Mouse (Mus musculus): ENCODE measurements around the gene Cnnm2. TPM values are rescaled to one million over a fixed set of nuclear protein-coding genes. Genes with fewer than 3 reads are reported as not detected.

The Cnnm2 gene
- polyA plus RNA-seq, 1 experiment, result 5.5 TPM

- H3K4me3 ChIP-seq (ENCODE audit: extremely low read depth, insufficient read depth, insufficient read length), result no peak overlapping the region
- H3K4me1 ChIP-seq (ENCODE audit: control insufficient read depth, insufficient read depth, insufficient read length), result no peaks in the 10 kb centered on the region
- H3K27ac ChIP-seq (ENCODE audit: insufficient read depth, low read length), result no peak overlapping the region
- 90% methylated on average over 6 of the region's 6 CpGs for WGBS
- DNase-seq (ENCODE audit: low read depth in 1 of 2, low spot score in 2 of 2), result no peak
- H3K36me3 ChIP-seq (ENCODE audit: control insufficient read depth, insufficient read depth, low read length), result no peaks in the 10 kb centered on the region
- TF ChIP-seq CTCF (IDR thresholded peaks at IDR 0.05; ENCODE audit: extremely low read depth, insufficient read depth, insufficient read length, insufficient replicate concordance), result peak; percentile 1; the same call in 1 of the 2 replicates
- no peak for TF ChIP-seq POLR2A (IDR thresholded peaks at IDR 0.05; ENCODE audit: low read depth, low read length)
- H3K27me3 ChIP-seq (ENCODE audit: control insufficient read depth, insufficient read depth, low read length), result no peaks in the 10 kb centered on the region
Measured at GRCm38 (mm10) chr19:46804751-46805150, 43.4 kb downstream of the Cnnm2 start.

DNA sequence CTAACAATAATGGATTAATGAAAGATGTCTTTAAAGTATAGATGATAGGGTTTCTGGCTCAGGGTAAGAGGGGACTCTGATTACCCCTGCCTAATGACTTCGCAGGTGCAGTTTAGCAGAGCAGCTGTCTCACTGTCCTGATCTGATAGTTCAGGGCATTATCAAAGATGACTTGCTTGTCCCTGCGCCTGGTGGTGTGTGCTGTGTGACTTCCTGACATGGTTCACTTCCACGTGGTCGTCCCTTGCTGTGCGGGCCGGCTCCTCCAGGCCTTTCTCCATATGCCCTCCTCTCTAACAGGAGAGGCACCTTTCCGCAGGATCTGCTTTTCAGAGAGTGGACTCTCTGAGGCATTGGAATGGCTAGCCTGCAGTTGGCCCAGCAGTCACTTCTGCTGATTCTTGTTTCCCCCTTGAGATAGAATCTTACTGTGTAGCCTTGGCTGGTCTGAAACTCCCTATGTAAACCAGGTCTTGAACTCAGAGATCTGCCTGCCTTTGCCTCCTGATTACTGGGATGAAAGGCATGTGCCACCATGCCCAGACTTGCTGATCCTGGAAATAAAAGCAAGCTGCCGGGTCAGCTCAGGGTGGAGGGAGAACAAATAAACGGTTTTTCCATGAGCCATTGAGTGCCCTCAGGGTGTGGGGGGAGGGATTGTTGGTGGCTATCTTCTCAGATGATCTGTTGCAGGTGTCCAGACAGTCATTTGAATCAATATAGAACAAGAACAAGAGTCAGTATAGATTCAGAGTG lies 44.7 kb downstream of the Cnnm2 start:
- H3K27ac ChIP-seq (ENCODE audit: insufficient read depth, low read length), result no peak overlapping the region
- no peaks in the 10 kb centered on the region for H3K4me1 ChIP-seq (ENCODE audit: control insufficient read depth, insufficient read depth, insufficient read length)
- DNase-seq (ENCODE audit: low read depth in 1 of 2, low spot score in 2 of 2), result no peak
- 79% methylated on average over 9 of the region's 9 CpGs for WGBS
- no peak overlapping the region for H3K4me3 ChIP-seq (ENCODE audit: extremely low read depth, insufficient read depth, insufficient read length)
- no peaks in the 10 kb centered on the region for H3K27me3 ChIP-seq (ENCODE audit: control insufficient read depth, insufficient read depth, low read length)
- H3K36me3 ChIP-seq (ENCODE audit: control insufficient read depth, insufficient read depth, low read length), result no peaks in the 10 kb centered on the region
- TF ChIP-seq POLR2A (IDR thresholded peaks at IDR 0.05; ENCODE audit: low read depth, low read length) (no peak), CTCF (IDR thresholded peaks at IDR 0.05; ENCODE audit: extremely low read depth, insufficient read depth, insufficient read length, insufficient replicate concordance) (no peak)

- no peak overlapping the region for H3K27ac ChIP-seq (ENCODE audit: insufficient read depth, low read length)
- H3K36me3 ChIP-seq (ENCODE audit: control insufficient read depth, insufficient read depth, low read length), result no peaks in the 10 kb centered on the region
- DNase-seq (ENCODE audit: low read depth in 1 of 2, low spot score in 2 of 2), result no peak
- no peaks in the 10 kb centered on the region for H3K27me3 ChIP-seq (ENCODE audit: control insufficient read depth, insufficient read depth, low read length)
- WGBS, result 97% methylated on average over 5 of the region's 5 CpGs
- H3K4me1 ChIP-seq (ENCODE audit: control insufficient read depth, insufficient read depth, insufficient read length), result no peaks in the 10 kb centered on the region
- H3K4me3 ChIP-seq (ENCODE audit: extremely low read depth, insufficient read depth, insufficient read length), result no peak overlapping the region
- no peak for TF ChIP-seq CTCF (IDR thresholded peaks at IDR 0.05; ENCODE audit: extremely low read depth, insufficient read depth, insufficient read length, insufficient replicate concordance)
- TF ChIP-seq POLR2A (IDR thresholded peaks at IDR 0.05; ENCODE audit: low read depth, low read length), result no peak
Measured at GRCm38 (mm10) chr19:46808261-46808660, 46.9 kb downstream of the Cnnm2 start.

GRCm38 (mm10) chr19:46809031-46809430 lies 47.6 kb downstream of the Cnnm2 start:
- no peak for DNase-seq (ENCODE audit: low read depth in 1 of 2, low spot score in 2 of 2)
- WGBS, result 92% methylated on average over 5 of the region's 5 CpGs
- Histone ChIP-seq H3K4me3 (ENCODE audit: extremely low read depth, insufficient read depth, insufficient read length) (no peak overlapping the region), H3K27me3 (ENCODE audit: control insufficient read depth, insufficient read depth, low read length) (no peaks in the 10 kb centered on the region), H3K36me3 (ENCODE audit: control insufficient read depth, insufficient read depth, low read length) (no peaks in the 10 kb centered on the region), H3K27ac (ENCODE audit: insufficient read depth, low read length) (no peak overlapping the region), H3K4me1 (ENCODE audit: control insufficient read depth, insufficient read depth, insufficient read length) (no peaks in the 10 kb centered on the region)
- TF ChIP-seq CTCF (IDR thresholded peaks at IDR 0.05; ENCODE audit: extremely low read depth, insufficient read depth, insufficient read length, insufficient replicate concordance) (no peak), POLR2A (IDR thresholded peaks at IDR 0.05; ENCODE audit: low read depth, low read length) (no peak)

DNA sequence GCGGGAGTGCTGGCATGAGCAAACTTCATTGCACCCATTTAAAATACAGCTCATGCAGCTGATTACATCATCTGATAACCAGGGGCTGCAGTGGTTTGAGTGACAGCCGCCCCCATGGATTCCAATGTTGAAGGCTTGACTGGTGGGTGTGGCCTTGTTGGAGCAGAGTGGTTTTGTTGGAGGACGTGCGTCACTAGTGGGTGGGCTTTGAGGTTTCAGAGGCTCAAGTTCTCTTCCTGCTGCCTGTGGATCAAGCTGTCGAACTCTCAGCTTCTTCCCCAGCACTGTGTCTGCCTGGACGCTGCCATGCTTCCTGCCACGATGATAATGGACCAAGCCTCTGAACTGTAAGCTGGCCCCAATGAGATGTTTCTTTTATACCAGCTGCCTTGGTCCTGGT lies 57.9 kb downstream of the Cnnm2 start:
- Histone ChIP-seq H3K4me3 (ENCODE audit: extremely low read depth, insufficient read depth, insufficient read length) (no peak overlapping the region), H3K36me3 (ENCODE audit: control insufficient read depth, insufficient read depth, low read length) (no peaks in the 10 kb centered on the region), H3K4me1 (ENCODE audit: control insufficient read depth, insufficient read depth, insufficient read length) (no peaks in the 10 kb centered on the region), H3K27me3 (ENCODE audit: control insufficient read depth, insufficient read depth, low read length) (no peaks in the 10 kb centered on the region), H3K27ac (ENCODE audit: insufficient read depth, low read length) (no peak overlapping the region)
- no peak for DNase-seq (ENCODE audit: low read depth in 1 of 2, low spot score in 2 of 2)
- 40% methylated on average over 7 of the region's 7 CpGs for WGBS
- no peak for TF ChIP-seq POLR2A (IDR thresholded peaks at IDR 0.05; ENCODE audit: low read depth, low read length)

- no peaks in the 10 kb centered on the region for H3K4me1 ChIP-seq (ENCODE audit: control insufficient read depth, insufficient read depth, insufficient read length)
- WGBS, result 94% methylated on average over 4 of the region's 4 CpGs
Measured at GRCm38 (mm10) chr19:46822491-46822890, 61.1 kb downstream of the Cnnm2 start.

GRCm38 (mm10) chr19:46823759-46824158 lies 62.4 kb downstream of the Cnnm2 start:
- Histone ChIP-seq H3K4me1 (ENCODE audit: control insufficient read depth, insufficient read depth, insufficient read length) (no peaks in the 10 kb centered on the region), H3K27me3 (ENCODE audit: control insufficient read depth, insufficient read depth, low read length) (no peaks in the 10 kb centered on the region), H3K4me3 (ENCODE audit: extremely low read depth, insufficient read depth, insufficient read length) (no peak overlapping the region), H3K27ac (ENCODE audit: insufficient read depth, low read length) (no peak overlapping the region), H3K36me3 (ENCODE audit: control insufficient read depth, insufficient read depth, low read length) (no peaks in the 10 kb centered on the region)
- TF ChIP-seq CTCF (IDR thresholded peaks at IDR 0.05; ENCODE audit: extremely low read depth, insufficient read depth, insufficient read length, insufficient replicate concordance), result no peak
- TF ChIP-seq POLR2A (IDR thresholded peaks at IDR 0.05; ENCODE audit: low read depth, low read length), result no peak
- no peak for DNase-seq (ENCODE audit: low read depth in 1 of 2, low spot score in 2 of 2)
- WGBS, result 90% methylated on average over 5 of the region's 5 CpGs

More at GRCm38 (mm10) chr19:46822491-46822890, 61.1 kb downstream of the Cnnm2 start:
- no peak overlapping the region for H3K27ac ChIP-seq (ENCODE audit: insufficient read depth, low read length)
- TF ChIP-seq CTCF (IDR thresholded peaks at IDR 0.05; ENCODE audit: extremely low read depth, insufficient read depth, insufficient read length, insufficient replicate concordance) (no peak), POLR2A (IDR thresholded peaks at IDR 0.05; ENCODE audit: low read depth, low read length) (no peak)
- DNase-seq (ENCODE audit: low read depth in 1 of 2, low spot score in 2 of 2), result no peak
- H3K36me3 ChIP-seq (ENCODE audit: control insufficient read depth, insufficient read depth, low read length), result no peaks in the 10 kb centered on the region
- no peaks in the 10 kb centered on the region for H3K27me3 ChIP-seq (ENCODE audit: control insufficient read depth, insufficient read depth, low read length)
- no peak overlapping the region for H3K4me3 ChIP-seq (ENCODE audit: extremely low read depth, insufficient read depth, insufficient read length)

Data from spleen, adult 2 months (tissue).